Mouse (Mus musculus): ENCODE data around the gene Ece2. TPM values are rescaled to one million over a fixed set of nuclear protein-coding genes. Genes with fewer than 3 reads are reported as not detected.
"Not testable (repeated sequence)": the region's sequence is repeated elsewhere in the genome, so short reads cannot be mapped to it uniquely, and the experiment has no call there.

Gene Ece2
- polyA plus RNA-seq, 1 experiment from 2014 or later, result 1.2 TPM

DNA sequence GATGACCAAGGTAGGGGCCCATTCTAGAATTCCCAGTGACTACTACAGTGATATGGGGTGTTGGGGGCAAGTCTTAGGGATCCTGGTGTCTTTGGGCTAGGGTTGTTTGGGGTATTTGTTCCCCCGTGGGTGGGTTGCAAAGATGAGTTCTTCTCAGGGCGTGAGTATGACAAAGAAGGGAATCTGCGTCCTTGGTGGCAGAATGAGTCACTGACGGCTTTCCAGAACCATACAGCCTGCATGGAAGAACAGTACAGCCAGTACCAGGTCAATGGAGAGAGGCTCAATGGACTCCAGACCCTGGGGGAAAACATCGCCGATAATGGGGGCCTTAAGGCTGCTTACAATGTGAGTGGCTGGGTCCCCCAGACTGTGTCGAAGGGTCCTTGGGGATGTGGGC lies 14.3 kb downstream of the Ece2 start:
- WGBS, result 85% methylated on average over 7 of the region's 7 CpGs

DNA sequence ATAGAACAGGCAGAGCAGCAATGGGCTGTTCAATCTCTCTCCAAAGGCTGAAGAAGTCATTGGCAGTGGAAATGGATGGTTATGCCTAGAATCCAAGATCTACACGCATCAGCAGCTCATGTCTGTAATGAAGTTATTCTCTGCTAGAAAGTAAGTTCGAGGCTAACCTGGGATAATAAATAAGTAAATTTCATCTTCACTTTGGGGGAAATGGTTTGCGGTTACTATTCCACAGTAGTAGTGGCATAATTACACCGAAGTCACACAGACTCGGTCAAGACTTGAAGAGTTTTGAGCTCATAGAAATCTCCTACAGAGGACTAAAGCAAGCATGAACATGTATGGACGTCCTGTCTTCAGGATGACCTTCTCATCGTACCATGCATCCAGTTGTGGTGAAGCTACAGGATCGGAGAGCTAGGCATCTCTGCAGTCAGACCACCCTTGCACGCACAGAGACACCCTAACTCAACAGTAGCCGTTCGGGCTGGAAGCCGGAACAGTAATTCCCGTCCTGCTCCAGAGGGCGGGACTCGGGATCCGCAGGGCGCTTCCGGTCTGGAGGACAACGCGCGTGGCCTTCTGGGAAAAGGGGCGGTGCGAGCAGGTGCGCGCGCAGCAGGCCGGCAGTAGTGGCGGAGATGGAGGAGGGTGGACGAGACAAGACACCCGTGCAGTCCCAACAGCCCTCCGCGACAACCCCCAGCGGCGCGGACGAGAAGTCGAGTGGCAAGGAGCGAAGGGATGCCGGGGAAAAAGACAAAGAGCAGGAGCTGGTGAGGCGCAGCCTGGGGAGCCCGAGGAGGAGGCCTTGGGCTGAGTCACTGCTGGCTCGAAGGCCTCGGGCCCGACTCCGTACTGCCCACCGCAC lies 21.7 kb downstream of the Ece2 start, which contains the start of gene Psmd2:
Gene Psmd2, plus strand, starts transcription at position 577 of the 871 bp plus-strand sequence.
- Histone ChIP-seq H3K36me3 (ENCODE audit: control insufficient read depth, insufficient read depth, low read length) (peaks cover 29% of the 10 kb centered on the region), H3K9me3 (ENCODE audit: control insufficient read depth, low read length) (no peaks in the 10 kb centered on the region), H3K9ac (ENCODE audit: low read length) (peak within 1 kb of the TSS; percentile 80), H3K27ac (ENCODE audit: low read depth) (peak within 1 kb of the TSS; percentile 43; the same call in 1 of the 2 replicates), H3K27me3 (replicated peaks; ENCODE audit: control insufficient read depth, insufficient read depth, low read length) (no peaks in the 10 kb centered on the region), H3K4me2 (ENCODE audit: low read length) (peak within 1 kb of the TSS; percentile 98), H3K4me1 (replicated peaks; ENCODE audit: control insufficient read depth, insufficient read depth, low read length) (peaks cover 9% of the 10 kb centered on the region), H3K4me3 (ENCODE audit: low read depth, low read length) (peak within 1 kb of the TSS; percentile 90)
- DNase-seq (ENCODE audit: low spot score), result peak; percentile 98
- peak; percentile 96 for ATAC-seq (replicated peaks; ENCODE audit: low FRiP score, low TSS enrichment, low read depth)
- WGBS, result 2% methylated on average over 46 of the region's 46 CpGs

More for the DNA sequence above, 14.3 kb downstream of the Ece2 start:
- Histone ChIP-seq H3K27ac (ENCODE audit: low read depth) (no peak overlapping the region), H3K36me3 (ENCODE audit: control insufficient read depth, insufficient read depth, low read length) (no peaks in the 10 kb centered on the region), H3K9me3 (ENCODE audit: control insufficient read depth, low read length) (no peaks in the 10 kb centered on the region), H3K4me1 (replicated peaks; ENCODE audit: control insufficient read depth, insufficient read depth, low read length) (no peaks in the 10 kb centered on the region), H3K4me2 (ENCODE audit: low read length) (no peak overlapping the region), H3K27me3 (replicated peaks; ENCODE audit: control insufficient read depth, insufficient read depth, low read length) (no peaks in the 10 kb centered on the region), H3K4me3 (ENCODE audit: low read depth, low read length) (no peak overlapping the region), H3K9ac (ENCODE audit: low read length) (no peak overlapping the region)
- ATAC-seq (replicated peaks; ENCODE audit: low FRiP score, low TSS enrichment, low read depth), result no peak
- no peak for DNase-seq (ENCODE audit: low spot score)

DNA sequence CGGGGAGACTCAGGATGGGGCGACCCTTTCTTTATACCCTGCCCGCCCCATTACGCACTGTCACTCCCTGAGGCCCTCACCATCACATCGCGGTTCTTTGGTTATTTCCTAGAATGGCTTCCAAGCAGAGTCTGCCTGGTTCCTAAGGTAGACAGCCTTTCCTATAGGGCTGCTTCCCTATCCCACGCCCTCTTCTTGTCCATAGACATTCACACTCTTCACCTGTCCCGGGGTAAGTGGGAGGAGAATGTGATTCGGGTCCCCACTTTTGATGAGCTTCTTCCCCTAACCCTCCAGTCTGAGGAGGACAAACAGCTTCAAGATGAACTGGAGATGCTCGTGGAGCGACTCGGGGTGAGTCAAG lies 22.3 kb downstream of the Ece2 start:
- Histone ChIP-seq H3K27ac (ENCODE audit: low read depth) (no peak overlapping the region), H3K27me3 (replicated peaks; ENCODE audit: control insufficient read depth, insufficient read depth, low read length) (no peaks in the 10 kb centered on the region), H3K4me1 (replicated peaks; ENCODE audit: control insufficient read depth, insufficient read depth, low read length) (peaks cover 9% of the 10 kb centered on the region), H3K4me3 (ENCODE audit: low read depth, low read length) (peak overlapping the region; percentile 90), H3K9ac (ENCODE audit: low read length) (peak overlapping the region; percentile 80), H3K36me3 (ENCODE audit: control insufficient read depth, insufficient read depth, low read length) (peaks cover 35% of the 10 kb centered on the region), H3K9me3 (ENCODE audit: control insufficient read depth, low read length) (no peaks in the 10 kb centered on the region), H3K4me2 (ENCODE audit: low read length) (peak overlapping the region; percentile 98)
- DNase-seq (ENCODE audit: low spot score), result no peak
- WGBS, result 8% methylated on average over 12 of the region's 12 CpGs
- ATAC-seq (replicated peaks; ENCODE audit: low FRiP score, low TSS enrichment, low read depth), result no peak

DNA sequence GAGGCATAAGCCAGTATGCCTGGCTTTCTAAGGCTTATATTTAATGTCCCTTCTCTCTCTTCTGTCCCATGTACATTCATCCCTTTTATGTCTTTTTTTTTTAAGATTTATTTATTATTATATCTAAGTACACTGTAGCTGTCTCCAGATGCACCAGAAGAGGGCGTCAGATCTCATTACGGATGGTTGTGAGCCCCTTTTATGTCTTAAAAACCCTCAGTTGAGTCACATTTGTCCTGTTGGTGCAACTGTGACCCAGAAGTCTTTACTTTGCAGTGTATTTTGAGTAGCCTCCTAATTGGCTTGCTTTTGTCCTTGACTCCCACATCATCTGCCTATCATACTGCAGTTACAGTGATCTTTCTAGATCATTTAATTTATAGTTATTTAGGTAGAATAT lies 23.7 kb downstream of the Ece2 start:
- H3K27me3 ChIP-seq (replicated peaks; ENCODE audit: control insufficient read depth, insufficient read depth, low read length), result no peaks in the 10 kb centered on the region
- H3K4me3 ChIP-seq (ENCODE audit: low read depth, low read length), result no peak overlapping the region
- ATAC-seq (replicated peaks; ENCODE audit: low FRiP score, low TSS enrichment, low read depth), result no peak
- no peak for DNase-seq (ENCODE audit: low spot score)
- no peak overlapping the region for H3K9ac ChIP-seq (ENCODE audit: low read length)
- H3K36me3 ChIP-seq (ENCODE audit: control insufficient read depth, insufficient read depth, low read length), result peaks cover 49% of the 10 kb centered on the region
- WGBS, result 57% methylated on average over 2 of the region's 2 CpGs
- H3K4me1 ChIP-seq (replicated peaks; ENCODE audit: control insufficient read depth, insufficient read depth, low read length), result peaks cover 9% of the 10 kb centered on the region
- no peak overlapping the region for H3K27ac ChIP-seq (ENCODE audit: low read depth)
- H3K9me3 ChIP-seq (ENCODE audit: control insufficient read depth, low read length), result no peaks in the 10 kb centered on the region
- no peak overlapping the region for H3K4me2 ChIP-seq (ENCODE audit: low read length)

DNA sequence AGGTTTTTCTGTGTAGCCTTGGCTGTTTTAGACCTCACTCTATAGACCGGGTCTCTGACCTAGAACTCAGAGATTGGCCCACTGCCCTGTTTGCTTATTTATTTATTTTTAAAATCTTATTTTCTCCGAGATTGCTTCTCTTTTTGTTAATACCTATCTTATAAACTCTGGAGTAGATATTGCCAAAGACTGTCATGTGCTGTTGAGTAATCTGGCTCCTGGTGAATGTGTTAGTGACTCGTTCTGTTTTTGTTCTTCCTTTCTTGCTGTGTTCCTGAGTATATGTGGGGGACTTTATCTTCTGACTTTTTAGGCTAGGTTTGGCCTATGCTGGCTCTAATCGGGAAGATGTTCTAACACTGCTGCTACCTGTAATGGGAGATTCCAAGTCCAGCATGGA lies 28.0 kb downstream of the Ece2 start:
- Histone ChIP-seq H3K36me3 (ENCODE audit: control insufficient read depth, insufficient read depth, low read length) (peaks cover 92% of the 10 kb centered on the region), H3K9ac (ENCODE audit: low read length) (no peak overlapping the region), H3K4me2 (ENCODE audit: low read length) (no peak overlapping the region), H3K27ac (ENCODE audit: low read depth) (no peak overlapping the region), H3K4me3 (ENCODE audit: low read depth, low read length) (no peak overlapping the region), H3K4me1 (replicated peaks; ENCODE audit: control insufficient read depth, insufficient read depth, low read length) (peaks cover 4% of the 10 kb centered on the region), H3K9me3 (ENCODE audit: control insufficient read depth, low read length) (no peaks in the 10 kb centered on the region), H3K27me3 (replicated peaks; ENCODE audit: control insufficient read depth, insufficient read depth, low read length) (no peaks in the 10 kb centered on the region)
- 91% methylated on average over 4 of the region's 4 CpGs for WGBS
- no peak for ATAC-seq (replicated peaks; ENCODE audit: low FRiP score, low TSS enrichment, low read depth)
- DNase-seq (ENCODE audit: low spot score), result no peak

DNA sequence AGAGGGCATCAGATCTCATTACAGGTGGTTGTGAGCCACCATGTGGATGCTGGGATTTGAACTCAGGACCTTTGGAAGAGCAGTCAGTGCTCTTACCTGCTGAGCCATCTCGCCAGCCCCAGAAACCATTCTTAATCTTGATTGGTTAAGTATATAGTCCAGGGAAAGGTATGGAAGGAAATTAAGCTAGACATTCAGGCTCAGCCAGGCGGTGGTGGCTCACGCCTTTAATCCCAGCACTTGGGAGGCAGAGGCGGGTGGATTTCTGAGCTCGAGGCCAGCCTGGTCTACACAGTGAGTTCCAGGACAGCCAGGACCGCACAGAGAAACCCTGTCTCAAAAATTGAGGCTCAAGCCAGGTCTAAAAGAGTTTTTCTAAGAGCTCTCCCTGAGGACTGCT lies 38.4 kb downstream of the Ece2 start, which contains the start of gene Eif4g1:
Gene Eif4g1, plus strand, starts transcription at position 301 of the 400 bp plus-strand sequence.
- not testable (repeated sequence) for H3K4me1 ChIP-seq (replicated peaks; ENCODE audit: control insufficient read depth, insufficient read depth, low read length); H3K27ac ChIP-seq (ENCODE audit: low read depth); H3K4me3 ChIP-seq (ENCODE audit: low read depth, low read length); H3K9ac ChIP-seq (ENCODE audit: low read length); H3K4me2 ChIP-seq (ENCODE audit: low read length); H3K27me3 ChIP-seq (replicated peaks; ENCODE audit: control insufficient read depth, insufficient read depth, low read length); ATAC-seq (replicated peaks; ENCODE audit: low FRiP score, low TSS enrichment, low read depth); H3K9me3 ChIP-seq (ENCODE audit: control insufficient read depth, low read length); DNase-seq (ENCODE audit: low spot score)
- WGBS, result 96% methylated on average over 3 of the region's 6 CpGs
- H3K36me3 ChIP-seq (ENCODE audit: control insufficient read depth, insufficient read depth, low read length), result peaks cover 14% of the 10 kb centered on the region

DNA sequence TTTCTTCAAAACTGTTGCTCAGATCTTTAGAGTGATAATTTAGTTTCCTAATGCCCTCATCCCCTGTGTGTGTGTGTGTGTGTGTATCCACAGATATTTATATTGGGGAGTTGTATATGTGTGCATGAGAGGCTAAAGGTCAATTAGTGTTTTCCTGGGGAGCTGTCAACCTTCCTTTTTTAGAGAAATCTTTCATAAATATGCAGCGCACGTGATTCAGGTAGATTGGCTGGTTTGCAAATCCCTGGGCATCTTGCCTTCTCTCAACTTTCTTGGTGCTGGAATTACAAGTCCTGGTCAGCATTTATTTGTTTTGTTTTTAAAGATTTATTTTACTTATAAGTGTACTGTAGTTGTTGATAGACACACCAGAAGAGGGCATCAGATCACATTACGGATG lies 40.7 kb downstream of the Ece2 start:
- H3K9ac ChIP-seq (ENCODE audit: low read length), result no peak overlapping the region
- H3K9me3 ChIP-seq (ENCODE audit: control insufficient read depth, low read length), result no peaks in the 10 kb centered on the region
- no peak for DNase-seq (ENCODE audit: low spot score)
- H3K27ac ChIP-seq (ENCODE audit: low read depth), result no peak overlapping the region
- no peak overlapping the region for H3K4me3 ChIP-seq (ENCODE audit: low read depth, low read length)
- peaks cover 10% of the 10 kb centered on the region for H3K36me3 ChIP-seq (ENCODE audit: control insufficient read depth, insufficient read depth, low read length)
- no peak for ATAC-seq (replicated peaks; ENCODE audit: low FRiP score, low TSS enrichment, low read depth)
- H3K27me3 ChIP-seq (replicated peaks; ENCODE audit: control insufficient read depth, insufficient read depth, low read length), result no peaks in the 10 kb centered on the region
- H3K4me2 ChIP-seq (ENCODE audit: low read length), result no peak overlapping the region
- H3K4me1 ChIP-seq (replicated peaks; ENCODE audit: control insufficient read depth, insufficient read depth, low read length), result peaks cover 12% of the 10 kb centered on the region
- 92% methylated on average over 3 of the region's 3 CpGs for whole genome bisulfite sequencing

DNA sequence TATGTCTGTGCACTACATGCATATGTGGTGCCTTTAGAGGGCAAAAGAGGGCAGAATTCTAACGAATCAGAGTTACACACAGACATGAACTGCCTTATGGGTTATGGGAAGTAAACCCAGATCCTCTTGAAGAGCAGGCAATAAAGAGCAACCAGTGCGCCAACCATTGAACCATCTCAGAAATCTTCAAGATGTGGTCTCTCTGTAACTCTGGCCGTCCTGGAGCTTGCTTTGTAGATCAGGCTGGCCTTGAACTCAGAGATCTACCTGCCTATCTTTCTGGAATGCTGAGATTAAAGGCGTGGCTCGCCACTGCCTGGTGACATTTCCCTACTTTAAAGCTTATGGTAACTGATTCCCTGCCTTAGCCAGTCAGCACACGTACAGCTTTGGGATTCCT lies 42.3 kb downstream of the Ece2 start:
- Histone ChIP-seq H3K27me3 (replicated peaks; ENCODE audit: control insufficient read depth, insufficient read depth, low read length) (no peaks in the 10 kb centered on the region), H3K36me3 (ENCODE audit: control insufficient read depth, insufficient read depth, low read length) (peaks cover 22% of the 10 kb centered on the region), H3K27ac (ENCODE audit: low read depth) (no peak overlapping the region; the same call in 1 of the 2 replicates), H3K9me3 (ENCODE audit: control insufficient read depth, low read length) (no peaks in the 10 kb centered on the region), H3K4me2 (ENCODE audit: low read length) (peak overlapping the region; percentile 67), H3K4me1 (replicated peaks; ENCODE audit: control insufficient read depth, insufficient read depth, low read length) (peaks cover 12% of the 10 kb centered on the region), H3K9ac (ENCODE audit: low read length) (0 out of 2 replicates have a peak overlapping the region, but pooled peaks have one; percentile 20), H3K4me3 (ENCODE audit: low read depth, low read length) (peak overlapping the region; percentile 79)
- WGBS, result 23% methylated on average over 6 of the region's 6 CpGs
- no peak for DNase-seq (ENCODE audit: low spot score)
- no peak for ATAC-seq (replicated peaks; ENCODE audit: low FRiP score, low TSS enrichment, low read depth)

All from intestine, embryonic 14.5 days (tissue).